Mouse (Mus musculus): ENCODE data around the gene Ptger1. TPM values are rescaled to one million over a fixed set of nuclear protein-coding genes. Genes with fewer than 3 reads are reported as not detected.

Gene Ptger1
- 1.0 and 1.2 TPM in 2 replicates for polyA plus RNA-seq (2014; fragmentation: Nextera tagmentation; extraction: Ambion mirVana)

GRCm38 (mm10) chr8:83665969-83666865, at the start of gene Ptger1:
Gene Ptger1, plus strand, starts transcription at chr8:83666678.
- 26% methylated on average over 13 of the region's 14 CpGs for WGBS
- Histone ChIP-seq H3K4me1 (ENCODE audit: control insufficient read depth, insufficient read depth, low read length) (peaks cover 49% of the 10 kb centered on the region), H3K4me2 (ENCODE audit: low read depth, low read length) (peak within 1 kb of the TSS; percentile 38), H3K27me3 (replicated peaks; ENCODE audit: control insufficient read depth, insufficient read depth, low read length) (no peaks in the 10 kb centered on the region), H3K4me3 (ENCODE audit: low read depth, low read length) (no peak within 1 kb of the TSS), H3K36me3 (ENCODE audit: control insufficient read depth, insufficient read depth, low read length) (peaks cover 29% of the 10 kb centered on the region), H3K27ac (replicated peaks; ENCODE audit: low read depth, low read length) (peak within 1 kb of the TSS; percentile 77), H3K9me3 (ENCODE audit: control insufficient read depth, low read length) (no peaks in the 10 kb centered on the region), H3K9ac (ENCODE audit: low read depth, low read length) (no peak within 1 kb of the TSS; the same call in 1 of the 2 replicates)
- ATAC-seq (ENCODE audit: low read depth) (peak; percentile 16; the same call in 1 of the 2 replicates), DNase-seq (ENCODE audit: low spot score) (peak; percentile 62)

GRCm38 (mm10) chr8:83617111-83617510, 49.4 kb upstream of the Ptger1 start:
- no peak overlapping the region for H3K4me3 ChIP-seq (ENCODE audit: low read depth, low read length)
- no peaks in the 10 kb centered on the region for H3K4me1 ChIP-seq (ENCODE audit: control insufficient read depth, insufficient read depth, low read length)
- H3K4me2 ChIP-seq (ENCODE audit: low read depth, low read length): no peak overlapping the region
- peaks cover 11% of the 10 kb centered on the region for H3K36me3 ChIP-seq (ENCODE audit: control insufficient read depth, insufficient read depth, low read length)
- no peaks in the 10 kb centered on the region for H3K27me3 ChIP-seq (replicated peaks; ENCODE audit: control insufficient read depth, insufficient read depth, low read length)
- no peak for ATAC-seq (ENCODE audit: low read depth)
- no peak for DNase-seq (ENCODE audit: low spot score)
- H3K9ac ChIP-seq (ENCODE audit: low read depth, low read length): no peak overlapping the region
- no peaks in the 10 kb centered on the region for H3K9me3 ChIP-seq (ENCODE audit: control insufficient read depth, low read length)
- WGBS: 88% methylated on average over 2 of the region's 2 CpGs
- no peak overlapping the region for H3K27ac ChIP-seq (replicated peaks; ENCODE audit: low read depth, low read length)

- Histone ChIP-seq H3K4me1 (ENCODE audit: control insufficient read depth, insufficient read depth, low read length) (no peaks in the 10 kb centered on the region), H3K4me3 (ENCODE audit: low read depth, low read length) (no peak overlapping the region), H3K27ac (replicated peaks; ENCODE audit: low read depth, low read length) (no peak overlapping the region), H3K36me3 (ENCODE audit: control insufficient read depth, insufficient read depth, low read length) (no peaks in the 10 kb centered on the region), H3K27me3 (replicated peaks; ENCODE audit: control insufficient read depth, insufficient read depth, low read length) (no peaks in the 10 kb centered on the region), H3K9ac (ENCODE audit: low read depth, low read length) (no peak overlapping the region), H3K9me3 (ENCODE audit: control insufficient read depth, low read length) (no peaks in the 10 kb centered on the region), H3K4me2 (ENCODE audit: low read depth, low read length) (no peak overlapping the region)
- no peak for ATAC-seq (ENCODE audit: low read depth)
- WGBS: 96% methylated on average over 2 of the region's 2 CpGs
- DNase-seq (ENCODE audit: low spot score): no peak
Observed at GRCm38 (mm10) chr8:83618566-83618965, 47.9 kb upstream of the Ptger1 start.

- no peaks in the 10 kb centered on the region for H3K36me3 ChIP-seq (ENCODE audit: control insufficient read depth, insufficient read depth, low read length)
- no peak overlapping the region for H3K9ac ChIP-seq (ENCODE audit: low read depth, low read length)
- 76% methylated on average over 9 of the region's 9 CpGs for WGBS
- no peak overlapping the region for H3K4me2 ChIP-seq (ENCODE audit: low read depth, low read length)
- ATAC-seq (ENCODE audit: low read depth) (peak; percentile 68), DNase-seq (ENCODE audit: low spot score) (peak; percentile 87)
- peak overlapping the region; percentile 46 for H3K27ac ChIP-seq (replicated peaks; ENCODE audit: low read depth, low read length)
- no peaks in the 10 kb centered on the region for H3K9me3 ChIP-seq (ENCODE audit: control insufficient read depth, low read length)
- no peaks in the 10 kb centered on the region for H3K27me3 ChIP-seq (replicated peaks; ENCODE audit: control insufficient read depth, insufficient read depth, low read length)
- H3K4me1 ChIP-seq (ENCODE audit: control insufficient read depth, insufficient read depth, low read length): no peaks in the 10 kb centered on the region
- H3K4me3 ChIP-seq (ENCODE audit: low read depth, low read length): no peak overlapping the region
Observed at GRCm38 (mm10) chr8:83619568-83620285, 46.8 kb upstream of the Ptger1 start.

- Histone ChIP-seq H3K4me2 (ENCODE audit: low read depth, low read length) (peak overlapping the region; percentile 66), H3K4me1 (ENCODE audit: control insufficient read depth, insufficient read depth, low read length) (no peaks in the 10 kb centered on the region), H3K36me3 (ENCODE audit: control insufficient read depth, insufficient read depth, low read length) (no peaks in the 10 kb centered on the region), H3K4me3 (ENCODE audit: low read depth, low read length) (peak overlapping the region; percentile 36), H3K9ac (ENCODE audit: low read depth, low read length) (peak overlapping the region; percentile 46), H3K9me3 (ENCODE audit: control insufficient read depth, low read length) (no peaks in the 10 kb centered on the region), H3K27me3 (replicated peaks; ENCODE audit: control insufficient read depth, insufficient read depth, low read length) (no peaks in the 10 kb centered on the region), H3K27ac (replicated peaks; ENCODE audit: low read depth, low read length) (no peak overlapping the region)
- 47% methylated on average over 15 of the region's 15 CpGs for WGBS
- ATAC-seq (ENCODE audit: low read depth) (peak; percentile 23), DNase-seq (ENCODE audit: low spot score) (no peak)
Observed at GRCm38 (mm10) chr8:83621691-83622388, 44.6 kb upstream of the Ptger1 start.

GRCm38 (mm10) chr8:83622389-83622989, 44.0 kb upstream of the Ptger1 start:
- peak overlapping the region; percentile 66 for H3K4me2 ChIP-seq (ENCODE audit: low read depth, low read length)
- no peaks in the 10 kb centered on the region for H3K4me1 ChIP-seq (ENCODE audit: control insufficient read depth, insufficient read depth, low read length)
- H3K27me3 ChIP-seq (replicated peaks; ENCODE audit: control insufficient read depth, insufficient read depth, low read length): no peaks in the 10 kb centered on the region
- DNase-seq (ENCODE audit: low spot score) (peak; percentile 91), ATAC-seq (ENCODE audit: low read depth) (peak; percentile 93)
- no peaks in the 10 kb centered on the region for H3K36me3 ChIP-seq (ENCODE audit: control insufficient read depth, insufficient read depth, low read length)
- WGBS: 9% methylated on average over 23 of the region's 23 CpGs
- H3K4me3 ChIP-seq (ENCODE audit: low read depth, low read length): peak overlapping the region; percentile 36
- H3K9ac ChIP-seq (ENCODE audit: low read depth, low read length): peak overlapping the region; percentile 46
- H3K9me3 ChIP-seq (ENCODE audit: control insufficient read depth, low read length): no peaks in the 10 kb centered on the region
- no peak overlapping the region for H3K27ac ChIP-seq (replicated peaks; ENCODE audit: low read depth, low read length)

- Histone ChIP-seq H3K4me2 (ENCODE audit: low read depth, low read length) (no peak overlapping the region), H3K9ac (ENCODE audit: low read depth, low read length) (no peak overlapping the region), H3K9me3 (ENCODE audit: control insufficient read depth, low read length) (no peaks in the 10 kb centered on the region), H3K4me1 (ENCODE audit: control insufficient read depth, insufficient read depth, low read length) (no peaks in the 10 kb centered on the region), H3K27me3 (replicated peaks; ENCODE audit: control insufficient read depth, insufficient read depth, low read length) (no peaks in the 10 kb centered on the region), H3K27ac (replicated peaks; ENCODE audit: low read depth, low read length) (no peak overlapping the region), H3K36me3 (ENCODE audit: control insufficient read depth, insufficient read depth, low read length) (no peaks in the 10 kb centered on the region), H3K4me3 (ENCODE audit: low read depth, low read length) (no peak overlapping the region)
- DNase-seq (ENCODE audit: low spot score) (no peak), ATAC-seq (ENCODE audit: low read depth) (no peak)
- WGBS: 93% methylated on average over 7 of the region's 7 CpGs
Observed at GRCm38 (mm10) chr8:83623549-83623948, 42.9 kb upstream of the Ptger1 start.

GRCm38 (mm10) chr8:83624739-83625138, 41.7 kb upstream of the Ptger1 start:
- ATAC-seq (ENCODE audit: low read depth) (no peak), DNase-seq (ENCODE audit: low spot score) (no peak)
- H3K27me3 ChIP-seq (replicated peaks; ENCODE audit: control insufficient read depth, insufficient read depth, low read length): no peaks in the 10 kb centered on the region
- no peak overlapping the region for H3K27ac ChIP-seq (replicated peaks; ENCODE audit: low read depth, low read length)
- H3K4me3 ChIP-seq (ENCODE audit: low read depth, low read length): no peak overlapping the region
- 34% methylated on average over 3 of the region's 3 CpGs for whole genome bisulfite sequencing
- H3K4me2 ChIP-seq (ENCODE audit: low read depth, low read length): no peak overlapping the region
- no peaks in the 10 kb centered on the region for H3K36me3 ChIP-seq (ENCODE audit: control insufficient read depth, insufficient read depth, low read length)
- H3K9ac ChIP-seq (ENCODE audit: low read depth, low read length): no peak overlapping the region
- no peaks in the 10 kb centered on the region for H3K9me3 ChIP-seq (ENCODE audit: control insufficient read depth, low read length)
- no peaks in the 10 kb centered on the region for H3K4me1 ChIP-seq (ENCODE audit: control insufficient read depth, insufficient read depth, low read length)

Data from embryonic facial prominence, embryonic 14.5 days (tissue).